Mouse (Mus musculus) C2C12 (cell line): ENCODE results near the gene Nrg4. TPM values are rescaled to one million over a fixed set of nuclear protein-coding genes. Genes with fewer than 3 reads are reported as not detected.

Experiments used
- H3K27me3 ChIP-seq: one replicate; pipeline ENCODE4 v1.6.1; 2011; ENCODE audit not compliant: control insufficient read depth, insufficient read depth, insufficient read length
- H3K36me3 ChIP-seq: one replicate; pipeline ENCODE4 v1.6.1; 2011; ENCODE audit not compliant: control insufficient read depth, insufficient read depth
- H3K4me3 ChIP-seq: one replicate; pipeline ENCODE4 v1.5.1; 2011; ENCODE audit warnings: mild to moderate bottlenecking, control low read depth; ENCODE audit not compliant: poor library complexity, insufficient read depth, severe bottlenecking
- H3K79me2 ChIP-seq: one replicate; pipeline ENCODE4 v1.6.1; 2011; ENCODE audit not compliant: control insufficient read depth, insufficient read depth
- H3K79me3 ChIP-seq: one replicate; pipeline ENCODE4 v1.6.1; 2011; ENCODE audit warnings: low read depth, control low read depth
- H3ac ChIP-seq: one replicate; pipeline ENCODE3; 2011; ENCODE audit warnings: low read depth; ENCODE audit not compliant: control insufficient read depth, insufficient read length
- CEBPB ChIP-seq: IDR thresholded peaks from one replicate; pipeline ENCODE4 v1.6.1; 2011; ENCODE audit warnings: low read depth, mild to moderate bottlenecking, control low read depth, moderate library complexity
- CTCF ChIP-seq: IDR thresholded peaks from one replicate; pipeline ENCODE4 v1.5.1; 2011; ENCODE audit not compliant: control insufficient read depth, insufficient read depth, insufficient read length
- FOSL1 ChIP-seq: IDR thresholded peaks from one replicate; pipeline ENCODE4 v1.8.0; 2011; ENCODE audit warnings: mild to moderate bottlenecking, low read length; ENCODE audit not compliant: poor library complexity, insufficient read depth, severe bottlenecking
- MAX ChIP-seq: IDR thresholded peaks from one replicate; pipeline ENCODE4 v1.6.1; 2011; ENCODE audit warnings: mild to moderate bottlenecking, control low read depth
- MYOD1 ChIP-seq: IDR thresholded peaks from one replicate; pipeline ENCODE4 v1.6.1; 2011; ENCODE audit warnings: low read depth; ENCODE audit not compliant: control insufficient read depth, insufficient read length
- MYOG ChIP-seq: IDR thresholded peaks from one replicate; pipeline ENCODE4 v1.6.1; 2011; ENCODE audit not compliant: control insufficient read depth, insufficient read length; ENCODE audit errors: extremely low read depth
- USF1 ChIP-seq: IDR thresholded peaks from one replicate; pipeline ENCODE4 v1.6.1; 2011; ENCODE audit warnings: low read depth, mild to moderate bottlenecking, control low read depth, moderate library complexity
- polyA plus RNA-seq: library from polyadenylated mRNA; unstranded; fragments of >200 nt; fragmentation: generic; extraction: Trizol; gene quantifications from one replicate; pipeline ENCODE4 v1.2.1, GENCODE M21; 2012; ENCODE audit warnings: missing spikeins

Nrg4 gene
- polyA plus RNA-seq, 1 experiment = 0.15 TPM

- Histone ChIP-seq H3K27me3 (no peaks in the 10 kb centered on the region), H3K79me3 (no peaks in the 10 kb centered on the region), H3K36me3 (peaks cover 37% of the 10 kb centered on the region), H3K4me3 (no peak overlapping the region), H3K79me2 (no peaks in the 10 kb centered on the region), H3ac (no peak overlapping the region)
- TF ChIP-seq MYOD1 (no peak), CEBPB (no peak), FOSL1 (no peak), USF1 (no peak), CTCF (no peak), MYOG (no peak), MAX (no peak)
Measured at GRCm38 (mm10) chr9:55225165-55225737, 101.4 kb downstream of the Nrg4 start.

GRCm38 (mm10) chr9:55217381-55217780 lies 109.3 kb downstream of the Nrg4 start:
- H3K36me3 ChIP-seq = peaks cover 68% of the 10 kb centered on the region
- no peak for TF ChIP-seq USF1
- TF ChIP-seq FOSL1 = no peak
- no peak for TF ChIP-seq MAX
- no peak for TF ChIP-seq CTCF
- no peak for TF ChIP-seq MYOD1
- no peaks in the 10 kb centered on the region for H3K79me2 ChIP-seq
- no peak overlapping the region for H3ac ChIP-seq
- H3K27me3 ChIP-seq = no peaks in the 10 kb centered on the region
- no peaks in the 10 kb centered on the region for H3K79me3 ChIP-seq
- H3K4me3 ChIP-seq = no peak overlapping the region

DNA sequence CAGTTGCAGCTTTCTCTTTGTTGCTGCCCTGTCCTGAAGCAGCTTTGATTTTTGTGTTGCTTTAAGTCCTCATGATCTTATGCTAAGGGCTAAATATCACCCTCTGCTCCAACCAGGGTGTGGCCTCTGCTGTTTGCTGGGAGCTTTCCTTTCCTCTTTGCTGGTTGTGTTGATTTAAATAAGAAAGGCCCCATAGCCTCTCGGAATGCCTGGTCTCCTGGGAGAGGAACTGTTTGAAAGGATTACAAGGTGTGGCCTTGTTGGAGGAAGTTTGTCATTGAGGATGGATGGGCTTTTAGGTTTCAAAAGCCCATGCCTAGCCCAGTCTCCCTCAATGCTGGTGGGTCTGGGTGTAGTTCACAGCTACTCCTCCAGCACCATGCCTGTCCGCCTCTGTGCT lies 110.6 kb downstream of the Nrg4 start:
- Histone ChIP-seq H3K36me3 (peaks cover 56% of the 10 kb centered on the region), H3K27me3 (no peaks in the 10 kb centered on the region), H3K4me3 (no peak overlapping the region), H3ac (no peak overlapping the region), H3K79me3 (peaks cover 3% of the 10 kb centered on the region), H3K79me2 (peaks cover 11% of the 10 kb centered on the region)
- TF ChIP-seq USF1 (no peak), CEBPB (no peak), MYOG (no peak), FOSL1 (no peak), MAX (no peak), CTCF (no peak), MYOD1 (no peak)

- Histone ChIP-seq H3K27me3 (no peaks in the 10 kb centered on the region), H3K4me3 (no peak overlapping the region), H3K79me3 (peaks cover 5% of the 10 kb centered on the region), H3K79me2 (peaks cover 15% of the 10 kb centered on the region), H3ac (no peak overlapping the region), H3K36me3 (peaks cover 56% of the 10 kb centered on the region)
- no peak for TF ChIP-seq MYOD1
- no peak for TF ChIP-seq CEBPB
- no peak for TF ChIP-seq MAX
- no peak for TF ChIP-seq MYOG
- TF ChIP-seq FOSL1 = no peak
- no peak for TF ChIP-seq USF1
- TF ChIP-seq CTCF = no peak
Measured at GRCm38 (mm10) chr9:55215648-55216047, 111.0 kb downstream of the Nrg4 start.

GRCm38 (mm10) chr9:55215056-55215455 lies 111.6 kb downstream of the Nrg4 start:
- TF ChIP-seq CEBPB = no peak
- no peak for TF ChIP-seq USF1
- no peak for TF ChIP-seq MYOD1
- no peak for TF ChIP-seq CTCF
- H3K36me3 ChIP-seq = peaks cover 59% of the 10 kb centered on the region
- peaks cover 11% of the 10 kb centered on the region for H3K79me3 ChIP-seq
- no peak overlapping the region for H3ac ChIP-seq
- no peaks in the 10 kb centered on the region for H3K27me3 ChIP-seq
- H3K79me2 ChIP-seq = peaks cover 21% of the 10 kb centered on the region
- no peak overlapping the region for H3K4me3 ChIP-seq

DNA sequence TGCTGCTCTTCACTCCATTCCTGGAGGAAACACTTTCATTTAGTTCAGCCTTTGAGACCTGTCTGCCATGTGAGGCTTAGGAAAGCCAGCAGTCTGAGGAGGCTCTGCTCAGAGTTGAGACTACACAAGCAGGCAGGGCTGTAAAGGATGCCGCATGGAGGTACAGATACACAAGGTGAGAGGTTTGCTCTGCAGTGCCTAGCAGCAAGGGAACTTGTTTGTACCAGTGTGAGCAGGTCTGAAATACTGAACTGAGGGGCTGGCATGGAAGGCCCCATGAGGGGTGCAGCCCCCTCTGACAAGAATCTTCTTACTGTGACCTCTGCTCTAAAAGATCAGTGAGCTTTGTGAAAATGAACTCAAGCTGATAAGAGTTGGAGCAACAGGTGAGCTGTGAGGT lies 113.2 kb downstream of the Nrg4 start:
- H3K79me3 ChIP-seq = peaks cover 20% of the 10 kb centered on the region
- H3K36me3 ChIP-seq = peaks cover 52% of the 10 kb centered on the region
- TF ChIP-seq MYOD1 = no peak
- no peak for TF ChIP-seq USF1
- TF ChIP-seq MYOG = no peak
- TF ChIP-seq CEBPB = no peak
- TF ChIP-seq CTCF = no peak
- no peaks in the 10 kb centered on the region for H3K27me3 ChIP-seq
- H3K79me2 ChIP-seq = peaks cover 34% of the 10 kb centered on the region
- H3K4me3 ChIP-seq = no peak overlapping the region
- H3ac ChIP-seq = no peak overlapping the region
